Mouse (Mus musculus): ENCODE measurements at regions not wholly inside any gene's neighbourhood (a gene's known extent, or its start where the extent isn't known, plus 50 kb on each side); places are given as distances from the start of the nearest gene placed in this dataset.
"Not testable (repeated sequence)": the region's sequence is repeated elsewhere in the genome, so short reads cannot be mapped to it uniquely, and the experiment has no call there.

DNA sequence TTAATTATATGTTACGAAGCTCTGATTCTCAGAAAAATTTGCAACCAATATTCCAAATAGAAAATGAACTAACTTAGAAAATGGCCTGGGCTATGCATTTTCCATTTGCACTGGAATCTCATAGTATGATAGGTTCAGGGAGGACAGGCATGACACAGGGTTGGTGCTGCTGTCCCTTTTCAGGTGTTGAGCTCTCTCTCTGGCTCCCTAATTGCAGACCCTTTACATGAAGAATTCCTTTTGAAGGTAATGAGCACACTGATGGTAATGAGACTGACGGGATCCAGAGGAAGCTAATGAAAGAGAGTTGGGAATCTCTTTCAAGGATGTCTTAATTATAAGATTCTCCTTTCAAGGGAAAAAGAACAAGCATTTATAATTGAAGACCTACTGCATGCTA lies 87.6 kb downstream of the Serpinb8 start:
- DNase-seq (ENCODE audit: low read depth, low spot score), result no peak

DNA sequence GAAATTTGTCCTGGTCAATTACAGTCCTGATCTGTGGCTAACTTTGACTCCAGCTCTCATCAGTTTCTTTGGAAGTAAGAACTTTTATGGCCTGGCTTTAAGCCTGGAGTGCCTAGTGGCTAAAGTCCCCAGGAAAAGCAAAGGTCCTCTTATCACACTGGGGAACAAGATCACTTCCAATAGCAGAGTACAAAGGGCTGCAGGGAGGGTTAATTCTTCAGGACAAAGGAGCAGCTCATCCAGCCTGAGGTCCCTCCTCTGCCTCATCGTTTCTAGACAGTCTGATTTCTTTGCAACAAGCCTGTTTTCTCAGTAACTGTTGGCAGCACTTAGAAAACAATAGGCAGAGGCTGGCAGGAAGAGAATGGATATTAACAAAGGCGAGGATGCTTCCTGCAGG lies 107.1 kb downstream of the Serpinb8 start:
- no peak for DNase-seq (ENCODE audit: low read depth, low spot score)

DNA sequence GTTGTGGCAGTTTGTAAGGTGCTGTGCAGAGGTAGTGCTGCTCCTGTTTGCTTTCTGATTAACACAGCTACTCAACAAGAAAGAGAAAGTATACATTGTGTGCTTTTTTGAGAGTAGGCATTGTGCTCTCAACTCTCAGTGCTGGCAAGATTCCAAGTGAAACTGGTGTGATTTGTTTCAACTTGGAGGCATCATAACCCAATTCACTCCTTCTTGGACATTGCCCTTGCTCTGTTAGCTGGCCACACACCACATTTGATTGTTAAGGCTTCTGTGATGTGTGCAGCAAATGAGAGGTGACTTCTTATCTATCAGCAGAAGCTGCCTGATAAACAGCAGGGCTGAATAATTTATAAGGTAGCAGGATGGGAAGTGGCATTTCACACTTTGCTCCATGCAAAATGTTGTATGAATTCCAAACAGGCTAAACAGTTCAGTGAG lies 116.3 kb downstream of the Serpinb8 start:
- DNase-seq (ENCODE audit: low read depth, low spot score), result no peak

DNA sequence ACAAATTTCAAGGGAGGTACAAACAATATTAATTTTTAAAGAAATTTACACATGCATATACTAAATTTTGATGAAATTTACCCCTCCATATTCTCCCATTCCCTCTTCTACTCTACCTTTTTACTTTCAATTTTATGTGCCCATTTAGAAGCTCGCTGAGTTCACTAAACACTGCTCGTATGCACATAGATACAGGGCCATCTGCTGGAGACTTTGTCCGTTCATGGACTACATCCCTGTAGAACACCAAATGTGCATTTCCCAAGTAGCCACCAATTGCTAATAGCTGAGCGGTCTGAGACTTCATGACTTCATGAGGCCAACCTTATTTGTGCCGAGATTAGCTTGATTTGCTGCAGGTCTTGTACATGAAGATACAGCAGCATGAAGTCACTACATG lies 118.8 kb downstream of the Serpinb8 start:
- DNase-seq (ENCODE audit: low read depth, low spot score), result no peak

DNA sequence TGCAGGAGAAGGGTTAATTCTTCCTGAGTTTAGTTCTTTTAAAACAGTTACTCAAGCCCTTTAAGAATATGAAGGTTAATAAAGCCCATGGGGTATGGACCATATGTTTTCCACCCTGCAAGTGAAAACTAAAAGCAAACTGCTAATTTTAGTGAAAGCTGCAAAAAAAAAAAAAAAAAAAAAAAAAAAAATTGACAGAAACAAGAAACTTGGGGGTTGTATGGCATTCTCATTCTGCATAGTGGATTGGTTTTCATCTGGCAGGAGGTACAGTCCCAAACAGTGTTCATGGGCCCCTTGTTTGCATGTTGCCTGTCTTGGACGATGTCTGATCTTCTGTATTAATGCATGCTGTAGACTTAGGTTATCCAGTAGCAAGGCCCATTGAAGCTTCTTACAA lies 125.1 kb downstream of the Serpinb8 start:
- no peak for DNase-seq (ENCODE audit: low read depth, low spot score)

DNA sequence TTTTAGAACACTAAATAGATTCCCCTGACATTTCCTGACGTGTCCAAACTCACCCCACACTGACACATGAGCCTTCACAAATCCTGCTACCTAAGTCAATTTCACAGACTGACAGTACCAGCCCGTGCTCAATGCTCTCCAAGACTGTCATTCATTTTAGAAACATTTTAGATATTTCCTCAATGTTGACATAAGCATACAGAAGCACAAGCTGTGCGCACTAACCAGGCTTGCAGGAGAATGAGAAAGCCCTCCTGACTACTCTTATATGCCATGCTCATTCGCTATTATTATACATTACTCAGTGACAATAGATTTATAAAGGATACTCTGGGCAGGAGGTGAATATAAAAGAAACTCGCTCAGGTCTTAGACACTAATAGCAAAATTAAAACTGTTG lies 129.5 kb downstream of the Serpinb8 start:
- no peak for DNase-seq (ENCODE audit: low read depth, low spot score)

DNA sequence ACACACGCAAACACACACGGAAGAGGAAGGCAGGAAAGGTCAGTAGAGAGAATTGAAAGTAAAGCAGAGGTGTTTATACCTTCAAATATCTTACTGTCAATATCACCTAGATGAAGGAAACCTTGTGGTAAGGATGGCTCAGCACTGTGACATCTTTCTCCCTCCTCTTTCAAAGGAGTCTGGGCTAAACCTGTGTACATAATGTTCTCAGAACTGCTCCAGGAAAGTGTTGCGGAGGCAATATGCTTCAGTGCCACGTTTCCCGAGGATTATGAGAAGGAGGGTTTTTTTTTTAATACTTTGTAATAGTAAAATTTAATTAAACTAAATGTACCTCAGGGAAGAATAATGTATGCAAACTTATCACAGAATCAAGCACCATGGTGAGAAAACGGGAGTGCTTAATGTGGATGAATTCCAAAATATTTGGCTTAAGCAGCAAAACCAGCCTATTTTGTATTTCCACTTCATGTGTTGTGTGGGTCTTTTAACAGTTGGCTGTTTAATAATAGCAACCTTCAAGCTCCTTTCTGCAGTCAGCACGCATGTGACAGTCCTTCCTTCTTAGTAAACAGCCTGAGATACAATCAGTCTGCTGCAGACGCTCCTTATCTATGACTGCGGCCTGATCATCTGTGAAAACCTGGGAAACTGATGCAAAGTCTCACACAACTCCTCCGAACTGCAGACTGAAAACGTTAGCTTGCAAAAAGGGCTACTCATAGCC lies 138.5 kb downstream of the Serpinb8 start:
- DNase-seq (ENCODE audit: low read depth, low spot score), result no peak

DNA sequence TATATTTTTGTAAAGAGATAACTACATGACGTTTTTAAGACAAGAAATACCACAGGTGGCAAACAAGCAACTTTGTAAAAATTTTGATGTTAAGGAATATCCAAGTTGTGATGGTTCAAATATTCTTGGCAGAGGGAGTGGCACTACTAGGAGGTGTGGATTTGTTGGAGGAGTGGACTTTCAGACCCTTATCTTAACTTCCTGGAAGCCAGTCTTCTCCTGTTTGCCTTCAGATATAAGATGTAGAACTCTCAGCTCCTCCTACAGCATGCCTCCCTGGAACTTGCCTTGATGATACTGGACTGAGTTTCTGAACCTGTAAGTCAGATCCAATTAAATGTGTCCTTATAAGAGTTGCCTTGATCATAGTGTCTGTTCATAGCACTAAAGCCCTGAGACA lies 175.5 kb downstream of the Serpinb8 start:
- no peak for DNase-seq (ENCODE audit: low read depth, low spot score)

DNA sequence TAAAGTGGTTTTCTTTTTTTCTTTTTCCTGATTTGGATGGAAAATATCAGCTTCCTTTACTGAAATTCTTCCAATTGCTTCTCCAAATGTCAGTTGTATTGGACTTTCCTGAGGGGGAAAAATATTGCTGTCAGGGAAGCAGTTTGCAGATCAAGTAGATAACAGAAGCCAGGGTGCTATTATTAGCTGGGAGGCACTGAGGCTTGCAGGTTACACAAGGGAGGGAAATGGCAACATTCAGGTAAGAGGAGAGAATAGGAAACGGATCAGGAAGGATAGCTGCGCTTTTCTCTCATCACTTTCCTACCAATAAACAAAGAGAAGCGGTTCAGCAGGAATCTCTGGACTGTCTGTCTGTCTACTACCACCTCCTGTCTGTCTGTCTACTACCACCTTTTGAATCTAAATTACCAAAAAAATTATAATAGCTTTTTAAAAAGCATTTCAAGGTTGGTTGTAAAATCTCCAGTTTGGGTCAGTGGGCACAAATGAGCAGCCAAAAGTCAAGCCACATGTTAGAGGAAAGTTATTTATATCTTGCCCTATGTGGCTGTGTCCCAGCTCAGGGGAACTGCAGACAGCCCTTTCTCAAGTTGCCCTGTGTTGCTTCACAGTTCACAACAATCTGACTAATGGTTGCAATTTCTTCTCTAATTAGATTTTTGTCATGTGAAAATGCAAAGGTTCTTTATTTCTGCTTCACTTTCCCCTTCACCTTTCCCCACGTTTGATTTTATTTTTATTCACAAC lies 177.6 kb downstream of the Serpinb8 start:
- peak; percentile 14 for DNase-seq (ENCODE audit: low read depth, low spot score)

DNA sequence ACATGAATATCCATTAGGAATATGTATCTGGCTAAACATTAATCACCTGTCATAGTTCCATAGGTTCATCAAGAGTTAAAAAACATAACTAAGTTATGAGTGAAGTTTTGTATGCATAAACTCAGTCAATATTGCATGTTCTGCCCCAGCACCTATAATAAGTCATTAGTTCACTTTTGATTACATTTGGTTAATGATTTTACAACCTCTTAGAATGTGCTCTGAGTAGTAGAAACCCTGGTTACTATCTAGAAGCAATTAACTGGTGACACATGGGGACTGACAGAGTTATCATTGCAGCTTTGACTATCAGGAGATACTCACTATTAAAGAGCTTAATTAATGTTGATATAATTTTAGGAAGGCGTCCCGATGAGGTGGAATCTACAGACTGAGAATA lies 183.2 kb downstream of the Serpinb8 start:
- no peak for DNase-seq (ENCODE audit: low read depth, low spot score)

DNA sequence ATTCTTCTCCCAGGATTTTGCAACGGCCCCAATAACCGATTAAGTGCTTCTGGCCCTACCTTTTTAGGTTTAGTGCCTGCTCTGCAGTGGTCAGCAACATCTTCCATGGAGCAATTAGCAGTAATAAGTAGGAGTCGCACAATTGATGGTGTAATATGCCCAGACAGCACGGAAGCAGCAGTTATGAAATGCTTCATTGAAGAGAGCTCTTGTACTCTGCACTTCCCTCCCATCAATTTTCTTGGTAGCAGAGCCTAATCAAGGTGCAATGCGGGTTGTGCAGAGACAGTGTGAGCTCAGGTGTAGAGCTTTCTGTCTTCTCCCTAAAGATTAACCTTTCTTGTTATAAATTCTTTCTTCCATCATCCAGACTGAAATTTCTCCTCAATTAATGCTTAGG lies 193.3 kb downstream of the Serpinb8 start:
- no peak for DNase-seq (ENCODE audit: low read depth, low spot score)

DNA sequence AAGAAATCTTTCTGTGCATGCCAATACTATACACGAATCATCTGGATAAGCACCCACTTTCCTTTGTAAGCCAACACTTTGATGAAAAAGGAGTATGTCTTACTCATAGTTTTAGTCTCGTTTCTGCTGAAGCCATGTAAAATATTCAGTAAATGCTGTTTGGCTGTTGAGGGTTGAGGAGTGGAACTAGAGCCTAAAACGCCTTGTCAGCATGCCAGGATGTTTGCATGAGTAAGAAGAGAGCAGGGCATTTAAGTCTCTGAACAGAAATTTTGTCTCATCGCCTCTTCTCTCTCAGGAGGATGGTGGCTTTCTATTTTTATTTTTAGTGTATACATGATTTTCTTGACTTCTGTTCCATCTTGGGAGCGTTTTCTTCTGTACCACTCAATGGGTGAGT lies 216.0 kb downstream of the Serpinb8 start:
- no peak for DNase-seq (ENCODE audit: low read depth, low spot score)

DNA sequence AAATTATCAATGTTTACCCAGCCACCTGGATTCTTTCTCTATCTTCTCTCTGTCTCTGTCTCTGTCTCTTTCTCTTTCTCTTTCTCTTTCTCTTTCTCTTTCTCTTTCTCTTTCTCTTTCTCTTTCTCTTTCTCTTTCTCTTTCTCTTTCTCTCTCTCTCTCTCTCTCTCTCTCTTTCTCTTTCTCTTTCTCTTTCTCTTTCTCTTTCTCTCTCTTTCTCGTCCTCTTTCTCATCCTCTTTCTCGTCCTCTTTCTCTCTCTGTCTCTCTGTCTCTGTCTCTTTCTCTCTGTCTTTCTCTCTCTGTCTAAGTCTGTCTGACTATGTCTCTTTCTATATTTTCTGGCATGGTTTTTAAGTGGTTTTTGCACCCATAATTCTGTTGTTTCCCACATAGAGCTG lies 217.6 kb downstream of the Serpinb8 start:
- DNase-seq (ENCODE audit: low read depth, low spot score), result not testable (repeated sequence)

DNA sequence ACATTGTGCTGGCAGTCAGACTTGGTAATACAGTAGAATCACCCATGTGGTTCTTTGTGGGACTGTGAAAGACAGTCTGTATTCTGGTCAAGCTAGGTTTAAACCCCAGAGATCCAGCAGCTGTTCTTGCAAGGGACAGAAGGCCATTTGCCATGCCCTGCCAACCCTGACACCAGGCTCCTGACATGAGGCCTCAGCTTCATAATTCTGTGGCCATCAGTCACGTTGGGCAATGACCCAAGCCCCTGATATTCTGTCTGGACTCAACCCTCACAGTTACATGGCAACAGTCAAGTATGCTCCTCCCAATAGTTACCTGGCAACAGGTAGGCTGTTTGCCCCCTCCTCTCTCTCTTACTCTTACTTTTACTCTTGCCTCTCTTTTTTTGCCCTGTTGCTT lies 221.3 kb downstream of the Serpinb8 start:
- DNase-seq (ENCODE audit: low read depth, low spot score), result no peak

DNA sequence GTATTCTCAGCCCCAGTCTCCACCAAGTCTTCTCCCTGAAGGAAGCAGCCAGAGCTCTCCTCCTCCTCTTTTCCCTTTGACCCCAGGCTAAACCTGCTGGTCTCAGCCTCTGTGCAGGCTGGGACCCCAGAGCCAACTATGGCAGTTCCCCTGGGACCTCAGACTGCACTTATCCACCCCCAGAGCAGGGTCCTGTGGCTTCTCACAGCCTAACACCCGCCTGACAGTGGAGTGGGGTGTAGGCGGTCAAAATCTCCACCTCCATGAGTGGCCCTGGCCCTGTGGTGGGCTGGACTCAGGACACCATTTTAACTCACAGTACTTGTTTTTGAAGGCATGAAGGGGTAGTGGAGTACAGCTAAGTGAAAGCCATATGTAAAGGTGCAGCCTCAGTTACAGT lies 222.1 kb downstream of the Serpinb8 start:
- no peak for DNase-seq (ENCODE audit: low read depth, low spot score)

DNA sequence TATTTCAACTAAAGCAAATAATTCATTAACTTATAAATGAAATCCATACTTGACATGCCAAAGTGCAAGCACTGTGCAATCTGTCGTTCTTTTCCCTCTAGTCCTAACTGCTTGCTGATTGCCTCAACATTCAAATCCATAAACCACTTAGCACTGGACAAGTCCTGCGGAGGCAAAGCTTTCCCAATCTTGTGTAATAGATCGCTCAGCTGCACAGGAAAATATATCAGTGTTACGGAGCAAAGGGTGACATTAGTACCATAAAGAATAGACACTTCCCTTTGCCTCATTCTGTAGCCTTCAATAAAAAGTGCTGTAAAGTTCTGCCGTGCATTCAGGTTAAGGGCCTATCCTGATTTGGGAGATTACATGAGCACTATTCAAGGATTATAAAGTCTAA lies 248.1 kb downstream of the Serpinb8 start:
- DNase-seq (ENCODE audit: low read depth, low spot score), result no peak

DNA sequence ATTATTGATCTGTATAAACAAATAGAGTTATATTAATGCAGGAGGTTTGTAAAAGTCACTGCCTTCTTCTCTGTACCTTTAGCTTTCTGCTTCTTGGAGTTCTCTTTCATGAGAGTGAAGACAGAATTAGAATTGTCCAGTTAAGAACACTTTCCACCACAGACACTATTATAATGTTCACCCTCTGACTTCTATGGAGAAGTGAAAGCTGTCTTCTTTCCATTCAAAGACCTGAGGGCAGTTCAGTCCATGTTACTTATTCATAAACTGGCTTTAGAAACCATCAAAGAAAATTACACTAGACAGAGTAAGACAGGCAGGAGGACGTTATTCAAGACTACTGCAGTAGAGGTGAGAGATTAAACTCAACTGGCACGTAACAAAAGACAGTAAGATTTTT lies 262.6 kb downstream of the Serpinb8 start:
- no peak for DNase-seq (ENCODE audit: low read depth, low spot score)

DNA sequence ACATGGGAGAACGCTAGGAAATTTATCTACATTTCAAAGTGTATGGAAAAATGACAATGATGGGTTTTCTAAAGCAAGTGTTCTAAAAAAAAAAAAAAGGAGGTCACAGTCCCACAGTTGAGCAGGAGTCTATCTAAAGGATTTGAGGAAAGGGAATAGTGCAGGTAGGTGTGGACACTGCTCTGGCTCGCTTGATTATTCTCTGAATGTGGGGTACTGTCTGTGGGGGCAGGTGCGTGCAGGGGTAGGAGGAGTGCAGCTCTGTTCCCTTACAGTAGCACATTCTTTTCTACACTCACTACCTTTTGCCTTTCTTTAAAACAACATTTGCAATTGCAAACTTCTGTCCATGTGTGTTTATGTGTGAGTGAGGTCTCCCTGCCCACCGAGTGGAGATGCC lies 263.2 kb downstream of the Serpinb8 start:
- no peak for DNase-seq (ENCODE audit: low read depth, low spot score)

DNA sequence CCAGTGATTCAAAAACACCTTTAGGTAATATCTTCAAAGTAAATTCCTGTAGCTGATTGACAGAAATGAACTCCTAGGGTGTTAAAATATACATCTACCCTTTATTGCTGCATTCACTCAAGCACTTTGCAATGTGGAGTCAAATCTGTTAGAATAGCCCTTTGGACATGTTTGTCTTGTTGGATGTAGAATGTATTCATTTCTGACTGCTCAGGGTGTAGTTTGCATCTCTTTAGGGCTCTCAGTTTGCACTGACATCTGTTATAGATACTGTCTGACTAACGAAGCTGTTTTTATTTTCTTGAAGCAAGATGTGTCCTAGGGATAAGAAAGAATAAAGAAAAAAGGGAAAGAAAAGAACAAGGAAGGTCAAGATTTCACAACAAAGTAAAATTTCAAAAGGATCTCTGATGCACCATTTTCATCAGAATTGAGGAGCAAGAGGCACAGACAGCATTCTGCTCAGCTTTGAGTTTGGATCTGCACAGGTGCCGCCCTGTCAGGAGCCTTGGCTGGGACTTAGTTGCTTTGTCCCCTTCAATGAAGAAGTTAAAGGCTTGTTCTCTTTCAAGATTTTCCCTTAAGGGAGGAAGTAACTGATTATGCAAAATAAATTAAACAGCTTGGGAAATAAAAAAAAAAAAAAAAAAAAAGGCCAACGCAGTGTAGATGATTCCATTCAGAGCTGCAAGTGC lies 308.1 kb downstream of the Serpinb8 start:
- DNase-seq (ENCODE audit: low read depth, low spot score), result no peak

DNA sequence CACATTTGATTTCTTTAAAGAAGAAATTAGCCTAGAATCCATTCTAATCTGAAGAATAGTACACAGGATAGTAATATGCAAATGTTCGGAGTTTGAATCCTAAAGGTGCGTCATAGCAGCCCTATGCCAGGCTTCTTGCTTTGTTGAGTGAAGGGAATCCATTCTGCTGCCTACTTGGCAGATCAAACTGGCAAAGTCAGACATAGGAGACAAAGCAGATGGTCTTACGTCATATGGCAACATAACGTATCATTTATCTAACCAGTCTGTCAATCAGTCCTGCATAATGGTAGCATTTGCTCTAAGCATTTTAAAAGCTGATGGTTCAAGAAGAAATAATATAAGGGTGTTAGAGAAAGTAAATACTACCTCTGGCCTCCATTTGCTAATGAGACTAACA lies 309.5 kb downstream of the Serpinb8 start:
- no peak for DNase-seq (ENCODE audit: low read depth, low spot score)

DNA sequence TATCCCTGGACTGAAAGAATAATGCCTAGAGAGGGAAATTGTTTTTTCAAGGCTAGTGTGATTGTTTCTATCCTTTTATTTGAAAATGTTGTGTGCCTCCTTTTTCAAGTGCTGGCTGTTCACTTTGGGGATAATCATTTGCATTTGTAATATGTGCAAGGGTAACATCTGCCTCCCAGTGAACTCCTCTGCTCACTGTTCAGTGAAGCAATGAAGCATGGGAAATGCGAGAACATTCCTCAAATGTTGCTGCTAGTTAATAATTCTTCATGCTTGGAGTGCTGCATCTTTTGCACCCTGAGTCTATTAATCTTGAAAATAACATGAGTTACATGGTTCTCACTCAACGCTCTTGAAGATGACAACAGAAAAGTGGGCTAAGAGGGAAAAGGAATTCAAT lies 310.6 kb downstream of the Serpinb8 start:
- DNase-seq (ENCODE audit: low read depth, low spot score), result no peak

DNA sequence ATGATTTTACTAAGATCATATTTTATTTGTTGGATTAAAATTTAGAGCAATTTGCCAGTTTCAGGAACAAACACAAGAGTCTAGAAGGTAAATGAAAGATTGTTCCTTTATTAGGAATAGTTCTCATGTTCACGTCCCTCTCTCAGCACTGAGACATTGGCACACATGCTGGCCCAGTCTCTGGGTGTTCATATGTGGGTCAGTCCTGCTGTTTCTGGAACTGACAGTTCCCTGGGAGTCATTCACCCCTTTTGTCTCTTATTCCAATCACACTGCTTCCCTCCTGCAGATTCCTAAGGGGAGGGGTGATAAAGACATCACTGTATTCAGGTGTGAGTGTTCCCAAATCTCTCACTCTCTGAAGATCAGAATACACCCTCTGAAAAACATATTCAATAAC lies 311.1 kb downstream of the Serpinb8 start:
- no peak for DNase-seq (ENCODE audit: low read depth, low spot score)

All from brain, embryonic 18.5 days (tissue).